Mouse (Mus musculus) limb, embryonic 10.5 days (tissue): ENCODE measurements at regions not wholly inside any gene's neighbourhood (a gene's known extent, or its start where the extent isn't known, plus 50 kb on each side); places are given as distances from the start of the nearest gene placed in this dataset.

ENCODE experiments used
- DNase-seq: peaks from one replicate; pipeline ENCODE4 v3.0.0-alpha.2; 2017; ENCODE audit warnings: low spot score
- H3K27ac ChIP-seq: fragments of 300-500 bp; sonication (generic); 2 replicates; pipeline ENCODE4 v1.5.1; 2016; ENCODE audit warnings: mild to moderate bottlenecking
- H3K27me3 ChIP-seq: fragments of 300-500 bp; sonication (generic); 2 replicates; pipeline ENCODE4 v1.6.1; 2016; ENCODE audit warnings: low read depth, mild to moderate bottlenecking; ENCODE audit not compliant: poor library complexity, severe bottlenecking
- H3K36me3 ChIP-seq: fragments of 300-500 bp; sonication (generic); 2 replicates; pipeline ENCODE4 v1.6.1; 2016; ENCODE audit warnings: mild to moderate bottlenecking, moderate library complexity
- H3K4me1 ChIP-seq: fragments of 300-500 bp; sonication (generic); 2 replicates; pipeline ENCODE4 v1.6.1; 2016
- H3K4me3 ChIP-seq: fragments of 300-500 bp; sonication (generic); 2 replicates; pipeline ENCODE4 v1.5.1; 2016; ENCODE audit warnings: mild to moderate bottlenecking, moderate library complexity
- H3K9me3 ChIP-seq: fragments of 300-500 bp; sonication (generic); replicated peaks from 2 replicates; pipeline ENCODE4 v1.6.1; 2016; ENCODE audit warnings: mild to moderate bottlenecking
- WGBS: fragments of 180-500 bp; shearing (Covaris S2); methylation state at CpG from one replicate; pipeline ENCODE4 v1.1.7; 2016; 5-methylcytosine and 5-hydroxymethylcytosine counted together

- no peaks in the 10 kb centered on the region for H3K27me3 ChIP-seq
- DNase-seq: no peak
- no peak overlapping the region for H3K4me3 ChIP-seq
- H3K4me1 ChIP-seq: no peaks in the 10 kb centered on the region
- no peaks in the 10 kb centered on the region for H3K9me3 ChIP-seq
- H3K36me3 ChIP-seq: no peaks in the 10 kb centered on the region
- H3K27ac ChIP-seq: no peak overlapping the region
These were observed 248.9 kb upstream of the Fshr start for GRCm38 (mm10) chr17:89449391-89449790.

GRCm38 (mm10) chr17:89434288-89434687 is 233.8 kb upstream of the Fshr start:
- Histone ChIP-seq H3K9me3 (no peaks in the 10 kb centered on the region), H3K4me3 (no peak overlapping the region), H3K4me1 (no peaks in the 10 kb centered on the region), H3K36me3 (no peaks in the 10 kb centered on the region), H3K27ac (no peak overlapping the region), H3K27me3 (no peaks in the 10 kb centered on the region)
- no peak for DNase-seq
- 89% methylated on average over 4 of the region's 4 CpGs for WGBS

GRCm38 (mm10) chr17:89410026-89410425 is 209.6 kb upstream of the Fshr start:
- H3K36me3 ChIP-seq: no peaks in the 10 kb centered on the region
- H3K9me3 ChIP-seq: no peaks in the 10 kb centered on the region
- no peak overlapping the region for H3K27ac ChIP-seq
- H3K27me3 ChIP-seq: no peaks in the 10 kb centered on the region
- 92% methylated on average over 1 of the region's 1 CpGs for WGBS
- H3K4me1 ChIP-seq: no peaks in the 10 kb centered on the region
- H3K4me3 ChIP-seq: no peak overlapping the region
- no peak for DNase-seq

GRCm38 (mm10) chr17:89405589-89405988 is 205.1 kb upstream of the Fshr start:
- no peaks in the 10 kb centered on the region for H3K4me1 ChIP-seq
- no peaks in the 10 kb centered on the region for H3K9me3 ChIP-seq
- no peaks in the 10 kb centered on the region for H3K27me3 ChIP-seq
- H3K27ac ChIP-seq: no peak overlapping the region
- DNase-seq: no peak
- no peaks in the 10 kb centered on the region for H3K36me3 ChIP-seq
- H3K4me3 ChIP-seq: no peak overlapping the region
- WGBS: 98% methylated on average over 2 of the region's 2 CpGs

GRCm38 (mm10) chr17:89357241-89357640 is 156.8 kb upstream of the Fshr start:
- Histone ChIP-seq H3K4me1 (no peaks in the 10 kb centered on the region), H3K9me3 (no peaks in the 10 kb centered on the region), H3K27me3 (no peaks in the 10 kb centered on the region), H3K4me3 (no peak overlapping the region), H3K27ac (no peak overlapping the region), H3K36me3 (no peaks in the 10 kb centered on the region)
- no peak for DNase-seq

GRCm38 (mm10) chr17:89340497-89341205 is 140.2 kb upstream of the Fshr start:
- WGBS: 86% methylated on average over 8 of the region's 8 CpGs
- no peaks in the 10 kb centered on the region for H3K36me3 ChIP-seq
- H3K9me3 ChIP-seq: no peaks in the 10 kb centered on the region

GRCm38 (mm10) chr17:89319602-89320288 is 119.3 kb upstream of the Fshr start:
- WGBS: 69% methylated on average over 2 of the region's 2 CpGs
- Histone ChIP-seq H3K27me3 (no peaks in the 10 kb centered on the region), H3K4me1 (no peaks in the 10 kb centered on the region), H3K36me3 (no peaks in the 10 kb centered on the region), H3K27ac (no peak overlapping the region), H3K9me3 (no peaks in the 10 kb centered on the region), H3K4me3 (no peak overlapping the region)
- no peak for DNase-seq

More at GRCm38 (mm10) chr17:89340497-89341205, 140.2 kb upstream of the Fshr start:
- Histone ChIP-seq H3K4me1 (no peaks in the 10 kb centered on the region), H3K4me3 (no peak overlapping the region), H3K27ac (no peak overlapping the region), H3K27me3 (no peaks in the 10 kb centered on the region)
- DNase-seq: no peak

GRCm38 (mm10) chr17:89318356-89318755 is 117.9 kb upstream of the Fshr start:
- no peak overlapping the region for H3K4me3 ChIP-seq
- WGBS: 95% methylated on average over 1 of the region's 1 CpGs

GRCm38 (mm10) chr17:89311133-89311532 is 110.7 kb upstream of the Fshr start:
- Histone ChIP-seq H3K4me3 (no peak overlapping the region), H3K27ac (no peak overlapping the region), H3K27me3 (no peaks in the 10 kb centered on the region), H3K36me3 (no peaks in the 10 kb centered on the region), H3K4me1 (no peaks in the 10 kb centered on the region), H3K9me3 (no peaks in the 10 kb centered on the region)
- 89% methylated on average over 12 of the region's 12 CpGs for WGBS
- no peak for DNase-seq

More at GRCm38 (mm10) chr17:89318356-89318755, 117.9 kb upstream of the Fshr start:
- DNase-seq: no peak
- no peak overlapping the region for H3K27ac ChIP-seq
- H3K27me3 ChIP-seq: no peaks in the 10 kb centered on the region
- H3K9me3 ChIP-seq: no peaks in the 10 kb centered on the region
- H3K4me1 ChIP-seq: no peaks in the 10 kb centered on the region
- no peaks in the 10 kb centered on the region for H3K36me3 ChIP-seq

- H3K4me1 ChIP-seq: no peaks in the 10 kb centered on the region
- no peak overlapping the region for H3K27ac ChIP-seq
- 89% methylated on average over 4 of the region's 4 CpGs for WGBS
- H3K4me3 ChIP-seq: no peak overlapping the region
- no peak for DNase-seq
- no peaks in the 10 kb centered on the region for H3K9me3 ChIP-seq
- H3K27me3 ChIP-seq: no peaks in the 10 kb centered on the region
- H3K36me3 ChIP-seq: no peaks in the 10 kb centered on the region
These were observed 100.8 kb upstream of the Fshr start for GRCm38 (mm10) chr17:89301325-89301724.

- Histone ChIP-seq H3K27ac (no peak overlapping the region), H3K4me1 (no peaks in the 10 kb centered on the region), H3K36me3 (no peaks in the 10 kb centered on the region), H3K4me3 (no peak overlapping the region), H3K9me3 (no peaks in the 10 kb centered on the region), H3K27me3 (no peaks in the 10 kb centered on the region)
- no peak for DNase-seq
- WGBS: 81% methylated on average over 4 of the region's 4 CpGs
These were observed 97.0 kb upstream of the Fshr start for GRCm38 (mm10) chr17:89297277-89298002.

GRCm38 (mm10) chr17:89281321-89281720 is 80.8 kb upstream of the Fshr start:
- H3K36me3 ChIP-seq: no peaks in the 10 kb centered on the region
- H3K4me3 ChIP-seq: no peak overlapping the region
- no peaks in the 10 kb centered on the region; the same call in 1 of the 2 replicates for H3K9me3 ChIP-seq
- no peaks in the 10 kb centered on the region for H3K4me1 ChIP-seq
- 94% methylated on average over 2 of the region's 2 CpGs for WGBS
- no peaks in the 10 kb centered on the region for H3K27me3 ChIP-seq
- no peak for DNase-seq
- no peak overlapping the region for H3K27ac ChIP-seq

GRCm38 (mm10) chr17:89272141-89272540 is 71.7 kb upstream of the Fshr start:
- Histone ChIP-seq H3K36me3 (no peaks in the 10 kb centered on the region), H3K4me1 (no peaks in the 10 kb centered on the region), H3K4me3 (no peak overlapping the region), H3K9me3 (no peaks in the 10 kb centered on the region), H3K27me3 (no peaks in the 10 kb centered on the region), H3K27ac (no peak overlapping the region)
- no peak for DNase-seq
